Mouse (Mus musculus) stomach, embryonic 14.5 days (tissue): ENCODE data around the gene Metrnl. TPM values are rescaled to one million over a fixed set of nuclear protein-coding genes. Genes with fewer than 3 reads are reported as not detected.
A peak's percentile ranks its signal among the peaks of the same experiment; 100 is the strongest.

Experiments
- ATAC-seq: fragments of 200-750 bp; cut with Nextera tagmentation; 2 replicates; pipeline ENCODE4 v1.8.0; 2017; ENCODE audit warnings: low read depth, moderate TSS enrichment; ENCODE audit not compliant: insufficient number of reproducible peaks, insufficient read depth, low FRiP score
- H3K27ac ChIP-seq: fragments of 300-500 bp; sonication (generic); 2 replicates; pipeline ENCODE4 v1.5.1; 2014; ENCODE audit warnings: mild to moderate bottlenecking, low read length, moderate library complexity, mixed read lengths
- H3K27me3 ChIP-seq: fragments of 300-500 bp; sonication (generic); 2 replicates; pipeline ENCODE4 v1.6.1; 2014; ENCODE audit warnings: low read length, control low read depth, mixed read lengths; ENCODE audit not compliant: control insufficient read depth, insufficient read depth
- H3K36me3 ChIP-seq: fragments of 300-500 bp; sonication (generic); 2 replicates; pipeline ENCODE4 v1.6.1; 2014; ENCODE audit warnings: mild to moderate bottlenecking, control low read depth, low read length, moderate library complexity, mixed read lengths; ENCODE audit not compliant: control insufficient read depth, insufficient read depth
- H3K4me1 ChIP-seq: fragments of 300-500 bp; sonication (generic); 2 replicates; pipeline ENCODE4 v1.6.1; 2014; ENCODE audit warnings: low read length, control low read depth, mixed read lengths; ENCODE audit not compliant: control insufficient read depth, insufficient read depth
- H3K4me2 ChIP-seq: fragments of 300-500 bp; sonication (generic); replicated peaks from 2 replicates; pipeline ENCODE4 v1.6.1; 2014; ENCODE audit warnings: low read depth, low read length, control low read depth
- H3K4me3 ChIP-seq: fragments of 300-500 bp; sonication (generic); 2 replicates; pipeline ENCODE4 v1.5.1; 2014; ENCODE audit warnings: low read depth, low read length, control low read depth
- H3K9ac ChIP-seq: fragments of 300-500 bp; sonication (generic); replicated peaks from 2 replicates; pipeline ENCODE4 v1.6.1; 2014; ENCODE audit warnings: low read depth, mild to moderate bottlenecking, control low read depth, low read length, moderate library complexity, mixed read lengths
- H3K9me3 ChIP-seq: fragments of 300-500 bp; sonication (generic); 2 replicates; pipeline ENCODE4 v1.6.1; 2016; ENCODE audit warnings: low read depth, low read length, control low read depth; ENCODE audit not compliant: control insufficient read depth
- WGBS: fragments of 180-500 bp; shearing (Covaris S2); extraction: QIAGEN DNeasy Blood & Tissue Kit; methylation state at CpG from one replicate; pipeline ENCODE4 v1.1.7; 2014; 5-methylcytosine and 5-hydroxymethylcytosine counted together
- polyA plus RNA-seq: library from polyadenylated mRNA; unstranded; fragments of >200 nt; fragmentation: Nextera tagmentation; extraction: Ambion mirVana; gene quantifications from 2 replicates; pipeline ENCODE4 v1.2.1, GENCODE M21; 2014

Gene Metrnl
- polyA plus RNA-seq, result 24.2 and 27.7 TPM in 2 replicates

DNA sequence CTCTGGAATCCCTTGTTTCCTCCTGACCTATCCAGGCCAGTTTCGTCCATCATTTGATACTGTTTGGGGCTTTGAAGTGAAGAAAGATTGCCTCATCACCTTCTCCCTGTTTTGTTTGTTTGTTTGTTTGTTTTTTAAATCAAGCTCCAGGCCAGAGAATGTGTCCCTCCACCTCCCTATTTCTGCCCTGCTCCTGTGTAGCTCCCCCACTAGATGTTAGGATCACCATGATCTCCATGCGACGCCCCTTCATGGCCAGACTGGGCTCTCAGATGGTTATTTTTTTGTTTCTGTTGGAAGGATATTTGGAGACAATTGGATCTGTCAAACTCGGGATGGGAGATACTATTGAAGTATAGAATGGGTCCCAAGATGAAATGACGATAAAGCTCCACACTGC lies at the start of gene Metrnl:
Gene Metrnl (plus strand): TSS at position 301 of the 400 bp plus-strand sequence.
- Histone ChIP-seq H3K36me3 (no peaks in the 10 kb centered on the region), H3K4me2 (peak within 1 kb of the TSS; percentile 99), H3K9me3 (no peaks in the 10 kb centered on the region), H3K27ac (peak within 1 kb of the TSS; percentile 72; the same call in 1 of the 2 replicates), H3K27me3 (no peaks in the 10 kb centered on the region), H3K4me3 (peak within 1 kb of the TSS; percentile 80), H3K4me1 (peaks cover 12% of the 10 kb centered on the region; the same call in 1 of the 2 replicates), H3K9ac (peak within 1 kb of the TSS; percentile 69)
- no peak for ATAC-seq
- 86% methylated on average over 5 of the region's 5 CpGs for WGBS

DNA sequence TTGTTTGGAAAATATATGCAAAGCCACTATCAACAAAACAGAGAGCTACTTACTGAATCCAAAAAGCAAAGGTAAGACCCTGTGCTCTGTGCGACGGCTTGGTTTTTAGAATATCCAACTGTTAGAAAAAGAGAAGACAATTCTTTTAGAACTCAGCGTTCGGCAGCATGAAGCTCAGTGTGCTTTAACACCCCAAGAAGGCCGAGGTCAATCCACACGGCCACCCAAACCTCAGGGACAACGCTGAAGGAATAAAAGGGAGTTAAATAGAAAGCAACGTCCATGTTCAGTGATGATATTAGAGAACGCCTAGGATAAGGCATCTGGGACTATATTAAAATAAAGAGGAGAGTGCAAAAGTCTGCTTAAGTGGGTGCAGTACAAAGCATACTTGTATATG lies 49.8 kb upstream of the Metrnl start:
- ATAC-seq, result no peak

DNA sequence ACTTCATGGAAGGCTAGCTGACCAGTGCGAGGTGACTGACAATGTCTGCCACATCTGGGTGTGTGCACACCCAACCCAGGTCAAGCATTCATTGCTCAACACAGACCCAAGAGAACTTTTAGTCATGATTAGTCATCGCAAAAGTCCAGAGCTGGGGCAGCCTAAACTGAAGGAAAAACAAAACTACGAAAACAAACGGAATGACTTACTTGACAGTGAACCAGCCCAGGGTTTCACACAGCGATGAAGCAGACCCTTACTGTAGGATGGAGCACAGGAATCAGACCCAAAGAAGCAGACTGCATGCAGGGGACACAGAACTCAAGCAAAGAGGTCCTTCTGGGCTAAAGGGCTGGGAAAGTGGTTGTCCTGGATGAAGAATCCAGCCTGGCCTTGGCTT lies 49.4 kb upstream of the Metrnl start:
- Histone ChIP-seq H3K9ac (no peak overlapping the region), H3K4me2 (no peak overlapping the region), H3K27me3 (no peaks in the 10 kb centered on the region), H3K4me3 (no peak overlapping the region), H3K27ac (no peak overlapping the region), H3K36me3 (no peaks in the 10 kb centered on the region), H3K9me3 (no peaks in the 10 kb centered on the region), H3K4me1 (peaks cover 5% of the 10 kb centered on the region; the same call in 1 of the 2 replicates)
- ATAC-seq, result no peak
- WGBS, result 88% methylated on average over 5 of the region's 5 CpGs

More for the DNA sequence above, 49.8 kb upstream of the Metrnl start:
- Histone ChIP-seq H3K9me3 (no peaks in the 10 kb centered on the region), H3K4me3 (no peak overlapping the region), H3K4me2 (no peak overlapping the region), H3K4me1 (peaks cover 5% of the 10 kb centered on the region; the same call in 1 of the 2 replicates), H3K9ac (no peak overlapping the region), H3K36me3 (no peaks in the 10 kb centered on the region), H3K27me3 (no peaks in the 10 kb centered on the region), H3K27ac (no peak overlapping the region)
- WGBS, result 96% methylated on average over 9 of the region's 9 CpGs

DNA sequence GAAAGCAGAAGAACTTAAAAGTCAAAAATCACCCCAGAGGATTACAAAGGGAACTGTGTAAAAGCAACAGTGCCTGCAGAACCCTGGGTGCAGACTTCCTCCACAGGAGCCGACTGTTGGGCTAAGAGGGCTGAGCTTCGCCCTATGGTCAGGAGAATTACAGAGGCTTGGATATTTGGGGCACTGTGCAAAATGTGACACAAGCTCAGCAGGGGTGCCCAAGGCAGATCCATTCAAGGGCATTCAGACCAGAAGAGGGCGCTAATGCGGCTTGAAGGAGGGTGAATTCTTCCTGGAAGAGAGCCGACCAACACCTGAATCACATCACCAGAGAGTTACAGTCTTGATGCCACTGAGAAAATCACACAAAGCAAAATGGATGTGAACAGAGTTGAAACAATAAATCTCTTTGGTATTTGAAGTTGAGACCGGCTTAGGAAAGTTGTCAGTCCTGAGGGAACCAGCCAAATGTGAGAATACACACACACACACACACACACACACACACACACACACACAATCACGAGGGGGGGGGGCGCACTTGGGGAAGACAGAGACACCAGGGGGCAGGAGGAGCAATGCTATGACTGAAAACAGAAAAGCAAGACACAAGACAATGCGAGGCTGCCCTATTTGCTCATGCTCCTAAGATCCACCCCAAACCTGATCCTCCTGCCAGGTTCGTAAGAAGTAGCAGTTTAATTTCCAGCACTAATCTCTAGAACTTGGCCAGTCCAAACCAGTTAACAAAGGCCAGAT lies 48.6 kb upstream of the Metrnl start:
- Histone ChIP-seq H3K27me3 (no peaks in the 10 kb centered on the region), H3K27ac (no peak overlapping the region; the same call in 1 of the 2 replicates), H3K4me2 (no peak overlapping the region), H3K9me3 (no peaks in the 10 kb centered on the region), H3K9ac (no peak overlapping the region), H3K4me3 (no peak overlapping the region), H3K4me1 (peaks cover 5% of the 10 kb centered on the region; the same call in 1 of the 2 replicates), H3K36me3 (no peaks in the 10 kb centered on the region)
- WGBS, result 41% methylated on average over 10 of the region's 10 CpGs
- ATAC-seq, result peak; percentile 35; the same call in 1 of the 2 replicates

DNA sequence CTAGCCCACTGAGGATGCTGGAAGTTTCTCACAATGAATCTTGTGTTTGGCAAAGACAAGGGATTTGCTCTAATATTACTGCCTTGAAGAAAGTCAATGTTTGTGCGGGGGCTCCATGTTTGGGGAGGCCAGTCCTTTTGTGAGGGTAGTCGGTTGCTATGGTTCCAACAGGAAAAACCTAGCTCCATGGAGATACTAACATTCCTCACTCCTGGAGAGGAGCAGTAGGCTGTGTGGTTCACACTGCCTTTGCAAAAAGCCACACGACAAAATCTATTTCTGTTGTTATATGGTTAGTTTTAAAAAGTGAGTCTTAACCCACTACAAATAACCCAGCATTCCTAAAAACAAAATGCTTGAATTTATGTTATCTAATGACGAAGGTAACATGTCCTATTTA lies 47.7 kb upstream of the Metrnl start:
- Histone ChIP-seq H3K27ac (no peak overlapping the region), H3K4me2 (no peak overlapping the region), H3K36me3 (no peaks in the 10 kb centered on the region), H3K27me3 (no peaks in the 10 kb centered on the region), H3K4me3 (no peak overlapping the region), H3K9me3 (no peaks in the 10 kb centered on the region), H3K9ac (no peak overlapping the region), H3K4me1 (peaks cover 5% of the 10 kb centered on the region; the same call in 1 of the 2 replicates)
- ATAC-seq, result no peak
- WGBS, result 76% methylated on average over 4 of the region's 4 CpGs

DNA sequence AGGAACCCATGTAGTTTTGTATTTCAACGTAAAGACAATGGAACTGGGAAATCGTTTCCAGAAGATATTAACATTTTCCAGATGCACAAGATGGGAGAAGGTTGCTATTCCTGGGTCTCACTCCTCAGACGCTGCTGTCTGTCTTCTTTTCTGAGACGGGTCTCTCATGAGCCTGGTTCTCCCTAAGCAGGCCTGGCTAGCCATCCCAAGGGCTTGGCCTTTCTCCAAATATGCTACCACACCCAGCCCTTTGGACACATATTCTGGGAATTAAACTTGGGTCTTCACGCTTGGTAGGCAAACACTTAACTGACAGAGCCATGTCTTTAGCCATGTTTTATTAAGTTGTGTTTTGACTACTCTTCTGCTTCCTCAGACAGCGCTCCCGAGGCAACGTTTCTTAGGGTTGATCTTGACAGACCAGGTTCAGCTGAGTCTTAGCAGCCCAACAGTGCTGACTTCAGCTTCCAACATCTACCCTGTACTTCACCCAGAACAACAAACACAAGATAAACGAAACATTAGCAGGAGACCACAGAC lies 46.9 kb upstream of the Metrnl start:
- Histone ChIP-seq H3K36me3 (no peaks in the 10 kb centered on the region), H3K27me3 (no peaks in the 10 kb centered on the region), H3K4me2 (no peak overlapping the region), H3K9ac (no peak overlapping the region), H3K9me3 (no peaks in the 10 kb centered on the region), H3K4me3 (no peak overlapping the region), H3K27ac (no peak overlapping the region), H3K4me1 (peaks cover 5% of the 10 kb centered on the region; the same call in 1 of the 2 replicates)
- ATAC-seq, result no peak
- 68% methylated on average over 9 of the region's 9 CpGs for WGBS

DNA sequence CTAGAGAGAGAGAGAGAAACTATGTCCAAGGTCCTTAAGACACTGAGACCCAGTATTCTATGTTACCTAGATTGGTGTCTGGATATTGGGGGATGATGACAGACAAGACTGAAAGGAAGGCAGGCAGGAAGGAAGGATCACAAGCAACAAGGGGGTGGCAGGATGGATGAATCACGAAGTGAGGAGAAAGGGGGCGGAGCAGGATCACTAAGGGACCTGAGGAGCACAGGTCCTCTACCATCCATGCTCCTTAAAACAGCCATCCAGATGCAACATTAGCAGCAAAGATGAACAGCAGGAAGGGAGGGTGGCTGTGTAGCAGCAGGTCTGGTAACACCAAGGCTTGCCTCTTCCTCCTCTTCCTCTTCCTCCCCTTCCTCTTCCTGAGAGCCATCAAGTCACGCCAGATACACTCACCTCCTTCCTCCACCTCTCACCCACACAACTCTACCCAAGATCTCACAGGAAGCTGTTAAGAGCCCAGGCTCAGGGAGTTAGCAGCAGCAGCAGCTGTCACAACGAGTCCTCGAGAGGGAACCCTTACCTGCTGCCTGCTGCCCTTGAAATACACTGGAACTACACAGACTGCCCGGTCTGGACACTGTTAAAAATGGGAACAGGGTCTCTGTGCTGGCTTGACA lies 46.1 kb upstream of the Metrnl start:
- Histone ChIP-seq H3K4me1 (peaks cover 5% of the 10 kb centered on the region; the same call in 1 of the 2 replicates), H3K27ac (no peak overlapping the region), H3K36me3 (no peaks in the 10 kb centered on the region; the same call in 1 of the 2 replicates), H3K9ac (no peak overlapping the region), H3K4me2 (no peak overlapping the region), H3K27me3 (no peaks in the 10 kb centered on the region), H3K4me3 (no peak overlapping the region), H3K9me3 (no peaks in the 10 kb centered on the region)
- WGBS, result 79% methylated on average over 6 of the region's 6 CpGs
- ATAC-seq, result no peak

DNA sequence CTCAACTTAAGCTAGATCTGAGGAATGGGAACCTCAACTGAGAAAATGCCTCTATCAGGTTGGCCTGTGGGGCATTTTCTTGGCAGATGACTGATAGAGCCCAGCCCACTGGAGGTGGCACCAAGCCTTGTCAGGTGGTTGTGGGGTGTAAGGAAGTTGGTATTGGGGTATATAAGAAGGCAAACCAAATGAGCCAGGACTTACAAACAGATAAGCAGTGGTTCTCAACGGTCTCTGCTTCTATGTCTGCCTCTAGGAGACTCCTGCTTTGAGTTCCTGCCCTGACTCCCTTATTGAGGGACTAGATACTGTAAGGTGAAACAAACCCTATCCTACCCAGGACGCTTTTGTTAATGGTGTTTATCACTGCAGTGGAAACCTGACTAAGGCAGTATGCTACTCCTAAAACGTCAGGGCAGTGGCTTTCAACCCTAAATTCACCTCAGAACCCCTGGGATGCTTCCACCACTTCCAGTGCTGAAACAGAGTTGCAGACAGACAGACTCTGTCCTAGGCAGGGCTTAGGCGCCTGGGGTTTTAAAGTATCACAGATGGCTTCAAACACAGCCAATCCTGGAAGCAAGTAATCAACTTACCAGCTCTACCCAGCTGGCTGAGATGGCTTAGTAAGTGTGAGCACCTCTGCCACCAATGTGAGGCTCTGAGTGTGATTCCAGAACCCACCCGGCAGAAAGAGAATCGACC lies 45.4 kb upstream of the Metrnl start:
- no peak for ATAC-seq
- Histone ChIP-seq H3K9me3 (no peaks in the 10 kb centered on the region), H3K27ac (no peak overlapping the region), H3K9ac (no peak overlapping the region), H3K4me2 (no peak overlapping the region), H3K4me1 (peaks cover 5% of the 10 kb centered on the region; the same call in 1 of the 2 replicates), H3K4me3 (no peak overlapping the region), H3K27me3 (no peaks in the 10 kb centered on the region), H3K36me3 (no peaks in the 10 kb centered on the region; the same call in 1 of the 2 replicates)
- WGBS, result 87% methylated on average over 6 of the region's 6 CpGs
